Mouse (Mus musculus) heart, adult 2 months (tissue): Measurements from ENCODE around the gene Ddr2.

Source experiments
- CTCF ChIP-seq: fragments of 200-600 bp; IDR thresholded peaks from 2 replicates; pipeline ENCODE4 v1.8.1; 2022; ENCODE audit warnings: antibody characterized with exemption, mild to moderate bottlenecking, moderate library complexity
- POLR2A ChIP-seq: fragments of 200-500 bp; IDR thresholded peaks from 2 replicates; pipeline ENCODE4 v1.6.1; 2011; ENCODE audit warnings: mild to moderate bottlenecking, low read depth, low read length, control low read depth; ENCODE audit not compliant: insufficient read depth

GRCm38 (mm10) chr1:170010716-170011505 is 99.7 kb downstream of the Ddr2 start:
- TF ChIP-seq CTCF (no peak), POLR2A (no peak)
